Mouse (Mus musculus) forebrain, embryonic 13.5 days (tissue): ENCODE measurements around the gene Tns3. TPM values are rescaled to one million over a fixed set of nuclear protein-coding genes. Genes with fewer than 3 reads are reported as not detected.
A peak's percentile ranks its signal among the peaks of the same experiment; 100 is the strongest.

ENCODE experiments used
- ATAC-seq: fragments of 200-750 bp; cut with Nextera tagmentation; 2 replicates; pipeline ENCODE4 v1.8.0; 2017
- H3K27ac ChIP-seq: fragments of 300-500 bp; sonication (generic); 2 replicates; pipeline ENCODE4 v1.5.1; 2015; ENCODE audit warnings: inconsistent platforms, mild to moderate bottlenecking, moderate library complexity
- H3K27me3 ChIP-seq: fragments of 300-500 bp; sonication (generic); 2 replicates; pipeline ENCODE4 v1.6.1; 2015; ENCODE audit warnings: mild to moderate bottlenecking, inconsistent platforms
- H3K36me3 ChIP-seq: fragments of 300-500 bp; sonication (generic); 2 replicates; pipeline ENCODE4 v1.6.1; 2015; ENCODE audit warnings: mild to moderate bottlenecking, inconsistent platforms; ENCODE audit not compliant: poor library complexity, severe bottlenecking
- H3K4me1 ChIP-seq: fragments of 300-500 bp; sonication (generic); 2 replicates; pipeline ENCODE4 v1.6.1; 2015; ENCODE audit warnings: inconsistent platforms
- H3K4me2 ChIP-seq: fragments of 300-500 bp; sonication (generic); 2 replicates; pipeline ENCODE4 v1.6.1; 2015; ENCODE audit warnings: inconsistent platforms, mild to moderate bottlenecking, moderate library complexity
- H3K4me3 ChIP-seq: fragments of 300-500 bp; sonication (generic); 2 replicates; pipeline ENCODE4 v1.5.1; 2015; ENCODE audit warnings: mild to moderate bottlenecking, inconsistent platforms
- H3K9ac ChIP-seq: fragments of 300-500 bp; sonication (generic); 2 replicates; pipeline ENCODE4 v1.6.1; 2015; ENCODE audit warnings: mild to moderate bottlenecking, inconsistent platforms
- H3K9me3 ChIP-seq: fragments of 300-500 bp; sonication (generic); replicated peaks from 2 replicates; pipeline ENCODE4 v1.6.1; 2016; ENCODE audit warnings: inconsistent platforms
- WGBS: fragments of 180-500 bp; shearing (Covaris S2); methylation state at CpG from one replicate; pipeline ENCODE4 v1.1.7; 2015; 5-methylcytosine and 5-hydroxymethylcytosine counted together
- polyA plus RNA-seq: library from polyadenylated mRNA; unstranded; fragments of >200 nt; fragmentation: Nextera tagmentation; extraction: Ambion mirVana; gene quantifications from 2 replicates; pipeline ENCODE4 v1.2.1, GENCODE M21; 2015

Tns3 gene
- polyA plus RNA-seq, 1 experiment from 2014 or later = 6.6 TPM

- Histone ChIP-seq H3K4me1 (peaks cover 27% of the 10 kb centered on the region), H3K27ac (no peak overlapping the region), H3K9me3 (no peaks in the 10 kb centered on the region), H3K9ac (no peak overlapping the region), H3K36me3 (peaks cover 18% of the 10 kb centered on the region), H3K4me2 (no peak overlapping the region), H3K4me3 (no peak overlapping the region), H3K27me3 (no peaks in the 10 kb centered on the region)
- WGBS = 92% methylated on average over 6 of the region's 6 CpGs
- no peak for ATAC-seq
Observed at GRCm38 (mm10) chr11:8451597-8452201, 212.6 kb downstream of the Tns3 start.

DNA sequence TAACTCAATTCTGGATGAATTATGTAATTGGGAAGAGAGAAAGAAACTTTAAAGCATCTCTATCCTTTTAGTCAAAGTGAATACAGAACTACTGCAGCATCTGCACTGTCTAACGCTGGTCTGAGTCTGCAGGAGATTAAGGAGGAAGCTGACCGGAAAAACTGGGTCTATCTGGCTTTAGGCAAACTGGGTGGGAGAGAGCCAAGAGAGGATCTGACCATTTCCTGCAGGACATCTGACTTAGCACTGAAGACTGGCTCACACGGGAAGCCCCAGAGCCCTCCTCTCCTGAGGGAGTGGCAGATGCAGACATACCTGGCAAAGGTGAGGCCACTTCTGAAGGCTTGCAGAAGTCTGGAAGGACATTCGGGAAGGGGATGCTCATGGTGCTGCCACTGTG, 213.8 kb downstream of the Tns3 start:
- H3K9ac ChIP-seq = no peak overlapping the region
- H3K4me3 ChIP-seq = no peak overlapping the region
- no peak for ATAC-seq
- peaks cover 27% of the 10 kb centered on the region for H3K4me1 ChIP-seq
- H3K9me3 ChIP-seq = no peaks in the 10 kb centered on the region
- 91% methylated on average over 4 of the region's 4 CpGs for WGBS
- H3K36me3 ChIP-seq = peaks cover 18% of the 10 kb centered on the region
- H3K27ac ChIP-seq = no peak overlapping the region
- H3K27me3 ChIP-seq = no peaks in the 10 kb centered on the region
- no peak overlapping the region for H3K4me2 ChIP-seq

DNA sequence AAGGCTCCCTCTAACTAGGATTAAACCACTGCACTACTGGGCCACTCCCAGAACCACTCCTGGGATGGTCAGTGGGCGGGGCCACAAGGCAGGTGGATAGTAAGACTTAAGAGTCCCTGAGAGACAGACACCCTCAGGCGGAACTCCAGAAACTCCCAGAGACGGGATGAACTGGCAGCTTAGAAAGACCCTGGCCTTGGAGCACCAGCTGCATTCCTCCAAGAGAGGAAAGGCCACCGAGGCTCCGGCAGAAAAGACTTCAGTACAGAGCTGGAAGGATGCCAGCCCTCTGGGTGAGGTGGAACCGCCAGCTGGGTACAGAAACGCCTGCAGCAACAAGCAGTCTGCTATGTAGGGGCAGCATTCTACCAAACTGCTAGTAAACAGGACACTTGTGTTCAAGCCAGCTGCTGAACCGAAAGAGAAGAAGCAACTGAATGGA, 218.4 kb downstream of the Tns3 start:
- Histone ChIP-seq H3K4me1 (peaks cover 16% of the 10 kb centered on the region), H3K9ac (no peak overlapping the region), H3K36me3 (peaks cover 27% of the 10 kb centered on the region), H3K27me3 (no peaks in the 10 kb centered on the region), H3K9me3 (no peaks in the 10 kb centered on the region), H3K4me2 (no peak overlapping the region; the same call in 1 of the 2 replicates), H3K4me3 (no peak overlapping the region), H3K27ac (peak overlapping the region; percentile 31)
- peak; percentile 86 for ATAC-seq
- WGBS = 18% methylated on average over 8 of the region's 8 CpGs

DNA sequence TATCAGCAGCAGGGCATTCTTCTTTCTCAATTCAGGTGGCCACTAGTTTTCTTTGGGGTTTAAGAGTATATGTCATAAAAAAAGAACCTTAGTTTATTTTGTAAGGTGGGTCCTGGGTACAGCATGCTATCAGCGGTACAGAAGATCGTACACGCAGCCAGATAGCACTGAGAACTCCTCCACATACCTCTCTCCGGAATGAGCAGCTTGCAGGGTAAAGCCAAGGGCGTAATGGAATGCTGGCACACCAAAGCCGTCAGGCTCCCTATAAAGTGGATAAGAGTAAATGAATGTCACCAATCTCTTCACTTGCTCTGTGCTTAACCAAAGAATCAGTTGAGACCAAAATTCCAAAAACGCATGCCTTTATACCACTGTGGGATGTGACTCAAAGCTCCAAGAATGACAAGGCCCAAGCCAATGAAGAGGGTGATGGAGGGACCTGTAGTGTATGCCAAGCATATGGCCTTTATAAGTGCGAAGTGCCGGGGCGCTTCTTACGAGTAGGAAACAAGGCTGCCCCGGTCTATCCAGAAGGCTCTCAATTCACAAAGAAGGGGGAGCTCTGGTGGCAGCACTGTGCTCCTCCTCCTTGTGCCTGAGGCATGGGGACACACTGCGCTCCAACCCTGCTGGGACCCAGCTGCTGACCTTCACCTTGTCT, 219.4 kb downstream of the Tns3 start:
- WGBS = 82% methylated on average over 13 of the region's 13 CpGs
- H3K27ac ChIP-seq = no peak overlapping the region
- H3K4me1 ChIP-seq = peaks cover 16% of the 10 kb centered on the region
- no peak overlapping the region for H3K4me2 ChIP-seq
- H3K4me3 ChIP-seq = no peak overlapping the region
- H3K9ac ChIP-seq = no peak overlapping the region
- ATAC-seq = no peak
- peaks cover 25% of the 10 kb centered on the region; the same call in 1 of the 2 replicates for H3K36me3 ChIP-seq
- no peaks in the 10 kb centered on the region for H3K9me3 ChIP-seq
- no peaks in the 10 kb centered on the region for H3K27me3 ChIP-seq

- Histone ChIP-seq H3K27me3 (no peaks in the 10 kb centered on the region), H3K36me3 (peaks cover 15% of the 10 kb centered on the region; the same call in 1 of the 2 replicates), H3K9ac (no peak overlapping the region), H3K27ac (peak overlapping the region; percentile 35; the same call in 1 of the 2 replicates), H3K4me1 (peaks cover 16% of the 10 kb centered on the region), H3K4me3 (no peak overlapping the region), H3K4me2 (no peak overlapping the region), H3K9me3 (no peaks in the 10 kb centered on the region)
- WGBS = 86% methylated on average over 11 of the region's 11 CpGs
- no peak for ATAC-seq
Observed at GRCm38 (mm10) chr11:8443539-8444292, 220.6 kb downstream of the Tns3 start.

- peaks cover 7% of the 10 kb centered on the region for H3K4me1 ChIP-seq
- WGBS = 91% methylated on average over 2 of the region's 2 CpGs
- no peak for ATAC-seq
Observed at GRCm38 (mm10) chr11:8440706-8441105, 223.6 kb downstream of the Tns3 start.

GRCm38 (mm10) chr11:8440221-8440620, 224.1 kb downstream of the Tns3 start:
- Histone ChIP-seq H3K9me3 (no peaks in the 10 kb centered on the region), H3K27ac (no peak overlapping the region)
- 94% methylated on average over 5 of the region's 5 CpGs for WGBS

More at GRCm38 (mm10) chr11:8440706-8441105, 223.6 kb downstream of the Tns3 start:
- H3K27me3 ChIP-seq = no peaks in the 10 kb centered on the region
- H3K27ac ChIP-seq = no peak overlapping the region
- H3K36me3 ChIP-seq = peaks cover 21% of the 10 kb centered on the region
- H3K9ac ChIP-seq = no peak overlapping the region
- no peak overlapping the region for H3K4me2 ChIP-seq
- no peaks in the 10 kb centered on the region for H3K9me3 ChIP-seq
- no peak overlapping the region for H3K4me3 ChIP-seq

GRCm38 (mm10) chr11:8439035-8439434, 225.3 kb downstream of the Tns3 start:
- Histone ChIP-seq H3K36me3 (peaks cover 36% of the 10 kb centered on the region), H3K4me2 (no peak overlapping the region), H3K9me3 (no peaks in the 10 kb centered on the region), H3K4me1 (no peaks in the 10 kb centered on the region), H3K4me3 (no peak overlapping the region), H3K27ac (no peak overlapping the region), H3K9ac (no peak overlapping the region), H3K27me3 (no peaks in the 10 kb centered on the region)
- ATAC-seq = no peak
- 92% methylated on average over 9 of the region's 9 CpGs for WGBS

More at GRCm38 (mm10) chr11:8440221-8440620, 224.1 kb downstream of the Tns3 start:
- no peak for ATAC-seq
- Histone ChIP-seq H3K36me3 (peaks cover 24% of the 10 kb centered on the region), H3K4me3 (no peak overlapping the region), H3K9ac (no peak overlapping the region), H3K4me1 (peaks cover 3% of the 10 kb centered on the region), H3K4me2 (no peak overlapping the region), H3K27me3 (no peaks in the 10 kb centered on the region)

DNA sequence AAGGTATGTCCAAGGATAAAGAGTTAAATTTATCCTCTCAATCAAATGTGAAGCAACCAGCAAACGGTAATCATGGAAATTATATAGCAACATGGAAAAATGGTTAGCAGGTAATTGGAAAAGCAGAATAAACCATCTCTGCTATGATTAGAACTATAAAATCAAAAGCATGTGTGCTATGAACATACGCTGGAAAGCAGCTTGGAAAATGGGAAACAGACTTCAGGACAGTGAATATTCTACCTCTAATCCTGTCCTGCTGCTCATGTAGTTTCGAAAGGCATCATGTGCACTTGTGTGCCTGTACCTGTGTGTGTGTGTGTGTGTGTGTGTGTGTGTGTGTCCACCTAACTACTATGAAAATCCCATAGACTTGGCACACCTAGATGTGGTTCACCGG, 226.1 kb downstream of the Tns3 start:
- no peak overlapping the region for H3K9ac ChIP-seq
- 97% methylated on average over 4 of the region's 4 CpGs for WGBS
- no peak for ATAC-seq

GRCm38 (mm10) chr11:8435101-8435500, 229.2 kb downstream of the Tns3 start:
- H3K4me3 ChIP-seq = no peak overlapping the region
- H3K9me3 ChIP-seq = no peaks in the 10 kb centered on the region
- WGBS = 90% methylated on average over 6 of the region's 6 CpGs
- H3K27ac ChIP-seq = no peak overlapping the region
- H3K4me1 ChIP-seq = no peaks in the 10 kb centered on the region
- no peak overlapping the region for H3K4me2 ChIP-seq
- peaks cover 32% of the 10 kb centered on the region for H3K36me3 ChIP-seq
- no peak for ATAC-seq
- no peak overlapping the region for H3K9ac ChIP-seq
- H3K27me3 ChIP-seq = no peaks in the 10 kb centered on the region

More for the DNA sequence above, 226.1 kb downstream of the Tns3 start:
- Histone ChIP-seq H3K27me3 (no peaks in the 10 kb centered on the region), H3K36me3 (peaks cover 33% of the 10 kb centered on the region), H3K27ac (no peak overlapping the region), H3K9me3 (no peaks in the 10 kb centered on the region), H3K4me1 (no peaks in the 10 kb centered on the region), H3K4me3 (no peak overlapping the region), H3K4me2 (no peak overlapping the region)

DNA sequence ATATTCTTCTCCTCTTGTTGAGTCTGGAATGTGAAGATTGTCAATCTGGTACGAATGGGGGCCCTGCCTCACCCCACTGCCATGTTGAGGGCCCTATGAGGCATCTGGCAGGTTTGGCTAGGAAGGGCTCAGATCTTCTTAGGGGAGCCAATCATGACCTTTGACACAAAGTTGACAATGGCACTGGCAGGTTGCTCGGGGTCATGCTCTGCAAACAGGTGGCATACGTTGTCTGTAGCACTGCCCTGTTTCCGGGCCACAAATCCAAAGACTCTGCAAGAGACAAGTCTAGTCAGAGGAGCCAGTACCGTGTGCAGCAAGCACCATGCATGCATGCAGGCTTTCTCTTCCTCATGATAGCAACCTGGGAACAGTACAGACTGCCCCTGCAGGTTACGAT, 230.0 kb downstream of the Tns3 start:
- ATAC-seq = no peak
- WGBS = 91% methylated on average over 6 of the region's 6 CpGs
- Histone ChIP-seq H3K4me2 (no peak overlapping the region), H3K4me1 (no peaks in the 10 kb centered on the region), H3K36me3 (peaks cover 37% of the 10 kb centered on the region), H3K27me3 (no peaks in the 10 kb centered on the region), H3K9me3 (no peaks in the 10 kb centered on the region), H3K9ac (no peak overlapping the region), H3K27ac (no peak overlapping the region), H3K4me3 (no peak overlapping the region)

- WGBS = 92% methylated on average over 9 of the region's 9 CpGs
Observed at GRCm38 (mm10) chr11:8433443-8433842, 230.9 kb downstream of the Tns3 start.

More at GRCm38 (mm10) chr11:8433443-8433842, 230.9 kb downstream of the Tns3 start:
- Histone ChIP-seq H3K4me3 (no peak overlapping the region), H3K4me1 (no peaks in the 10 kb centered on the region), H3K9me3 (no peaks in the 10 kb centered on the region), H3K4me2 (no peak overlapping the region), H3K27ac (no peak overlapping the region), H3K27me3 (no peaks in the 10 kb centered on the region), H3K36me3 (peaks cover 41% of the 10 kb centered on the region), H3K9ac (no peak overlapping the region)
- no peak for ATAC-seq
